Mouse (Mus musculus) naive thymus-derived CD4-positive, alpha-beta T cell, adult 2 months (primary cell): ENCODE results near the gene Nrp2.

Experiments used
- DNase-seq: peaks from one replicate; pipeline ENCODE4 v3.0.0-alpha.2; 2011; ENCODE audit warnings: low read depth

Gene Nrp2

GRCm38 (mm10) chr1:62703158-62704116 is at the start of gene Nrp2:
TSS of gene Nrp2 (plus strand) at chr1:62703285.
- no peak for DNase-seq

- DNase-seq = no peak
Measured at GRCm38 (mm10) chr1:62654436-62654835, 48.6 kb upstream of the Nrp2 start.

- DNase-seq = no peak
Measured at GRCm38 (mm10) chr1:62664960-62665645, 38.0 kb upstream of the Nrp2 start.

- DNase-seq = no peak
Measured at GRCm38 (mm10) chr1:62665771-62666730, 37.0 kb upstream of the Nrp2 start.

DNA sequence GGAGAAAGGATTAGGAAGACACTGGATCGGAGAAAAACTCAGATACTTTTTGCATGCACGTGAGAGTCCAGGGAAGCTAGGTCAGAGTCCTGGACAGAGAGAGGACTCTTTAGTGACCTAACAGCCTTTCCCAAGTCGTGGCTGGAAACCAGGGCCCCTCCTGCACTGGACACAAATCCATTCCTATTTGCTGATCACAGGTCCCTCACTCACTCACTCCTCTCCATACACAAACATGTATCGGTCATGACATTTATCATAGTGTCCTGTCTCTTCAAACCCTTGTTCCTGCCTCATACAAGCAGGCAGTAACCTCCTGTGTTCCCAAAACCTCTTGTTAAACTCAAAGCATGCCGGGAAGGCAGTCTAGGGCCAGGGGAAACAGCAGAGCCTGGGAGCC is 36.3 kb upstream of the Nrp2 start:
- DNase-seq = no peak

GRCm38 (mm10) chr1:62678611-62679344 is 24.3 kb upstream of the Nrp2 start:
- DNase-seq = no peak

DNA sequence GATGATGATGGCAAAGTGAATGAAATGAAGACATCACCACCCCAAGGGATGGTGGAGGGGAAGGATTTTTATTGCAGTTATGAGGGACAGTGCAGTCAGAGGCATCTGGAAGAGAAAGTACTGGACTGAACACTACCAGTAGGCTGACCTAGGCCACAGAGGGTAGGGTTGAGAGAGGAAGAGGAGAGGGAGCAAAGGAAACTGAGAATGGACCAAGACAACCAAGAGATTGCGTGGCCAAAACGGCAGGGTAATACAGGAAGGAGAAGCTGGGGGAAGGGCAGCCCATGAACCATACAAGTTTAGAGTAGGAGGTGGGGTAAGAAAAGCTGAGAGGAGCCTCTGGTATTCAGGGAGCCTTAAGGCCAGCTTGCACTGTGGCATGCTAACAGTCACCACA is 23.6 kb upstream of the Nrp2 start:
- no peak for DNase-seq

- no peak for DNase-seq
Measured at GRCm38 (mm10) chr1:62682456-62683385, 20.4 kb upstream of the Nrp2 start.

GRCm38 (mm10) chr1:62683498-62683897 is 19.6 kb upstream of the Nrp2 start:
- DNase-seq = no peak

DNA sequence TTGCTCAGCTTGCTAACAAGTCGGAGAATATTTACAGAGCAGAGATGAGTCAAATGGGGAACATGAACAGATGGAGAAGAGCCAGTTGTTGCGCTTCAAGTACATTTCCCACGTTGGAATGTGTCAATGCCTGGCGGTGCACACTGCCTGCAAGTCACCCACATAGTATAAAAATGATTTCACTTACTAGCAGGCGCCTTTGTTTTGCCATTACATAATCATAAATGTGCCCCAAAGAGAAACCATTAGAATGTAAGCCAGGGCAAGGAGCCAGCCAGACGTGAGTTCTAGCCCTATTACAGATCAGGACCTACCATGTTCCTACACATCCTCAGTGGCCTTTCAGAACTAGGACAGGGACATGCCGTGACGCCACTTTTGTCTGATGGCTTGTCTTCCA is 15.6 kb upstream of the Nrp2 start:
- DNase-seq = no peak

GRCm38 (mm10) chr1:62691175-62691574 is 11.9 kb upstream of the Nrp2 start:
- no peak for DNase-seq

DNA sequence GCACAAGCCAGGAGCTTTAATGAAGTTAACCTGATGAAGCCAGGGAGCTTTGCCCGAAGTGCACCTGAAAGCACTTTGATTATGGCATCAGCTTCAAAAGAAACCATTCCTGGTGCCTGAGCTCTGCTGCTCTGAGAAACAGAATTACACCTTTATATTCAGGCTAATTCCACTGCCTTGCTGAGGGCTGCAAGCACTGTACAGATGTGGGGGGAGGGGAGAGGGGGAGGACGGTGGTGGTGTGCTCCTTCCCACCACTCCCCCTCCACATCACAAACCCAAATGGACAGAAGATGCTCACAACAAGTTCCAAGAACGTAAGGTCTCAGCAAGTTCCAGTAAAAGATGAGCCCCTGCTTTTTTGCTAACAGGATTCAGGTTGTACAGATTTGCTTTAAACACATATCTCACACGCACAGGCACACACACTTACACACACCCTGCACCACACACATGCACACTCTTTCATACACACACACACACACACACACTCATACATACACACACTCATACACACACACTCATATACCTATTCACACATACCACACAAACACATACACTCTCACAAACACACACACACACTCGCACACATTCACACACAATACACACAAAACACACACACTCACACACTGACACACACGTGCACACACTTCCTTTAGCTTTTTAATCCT is 6.6 kb upstream of the Nrp2 start:
- no peak for DNase-seq

GRCm38 (mm10) chr1:62696983-62697341 is 6.1 kb upstream of the Nrp2 start:
- no peak for DNase-seq

GRCm38 (mm10) chr1:62697353-62697752 is 5.7 kb upstream of the Nrp2 start:
- DNase-seq = no peak

GRCm38 (mm10) chr1:62699801-62700200 is 3.3 kb upstream of the Nrp2 start:
- DNase-seq = no peak

DNA sequence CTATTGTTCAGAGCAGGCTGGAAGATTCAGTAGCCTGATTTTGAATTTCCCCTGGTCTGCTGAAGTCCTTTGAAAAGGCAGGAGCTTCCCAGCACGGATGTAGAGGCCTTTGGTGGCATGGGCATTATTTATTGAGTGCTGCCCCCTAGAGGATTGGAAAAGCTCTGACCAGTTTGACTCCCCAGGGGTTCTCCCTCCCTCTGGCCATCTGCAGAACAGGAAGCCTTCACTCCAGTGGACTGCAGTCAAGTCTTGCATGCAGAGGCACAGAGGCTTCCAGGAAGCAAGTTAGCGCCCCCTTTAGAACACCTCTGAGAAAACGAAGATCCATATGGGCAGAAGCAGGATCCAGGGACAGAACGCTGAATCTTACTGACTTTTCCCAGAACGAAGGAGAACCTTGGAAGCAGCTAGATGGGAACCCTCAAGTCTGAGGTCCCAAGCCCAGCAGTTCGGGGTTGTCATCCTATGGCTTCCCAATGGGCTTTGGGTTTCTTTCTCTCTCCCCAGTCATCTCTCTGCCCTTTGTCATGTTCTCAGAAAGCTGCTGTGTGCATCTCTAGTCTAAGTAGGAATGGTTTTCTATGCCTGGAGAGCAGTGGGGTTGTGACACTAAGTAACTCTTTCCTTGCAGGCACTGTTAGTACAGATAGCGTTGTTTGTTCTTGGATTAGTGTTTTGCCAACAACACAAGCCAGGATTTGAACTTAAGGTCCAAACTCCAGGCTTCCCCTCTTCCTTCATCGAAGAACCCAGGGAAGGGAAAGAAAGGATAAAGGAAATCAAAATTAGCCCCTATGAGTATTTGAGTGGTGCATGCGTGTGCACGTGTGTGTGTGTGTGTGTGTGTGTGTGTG is 1.8 kb upstream of the Nrp2 start:
- DNase-seq = peak; percentile 23

GRCm38 (mm10) chr1:62702743-62703142 is 342 bp upstream of the Nrp2 start:
- no peak for DNase-seq

GRCm38 (mm10) chr1:62704117-62704888 is 1.2 kb downstream of the Nrp2 start:
- DNase-seq = no peak
